Mouse (Mus musculus): ENCODE results near the gene Hoxa11.

GRCm38 (mm10) chr6:52196811-52197210, 48.8 kb downstream of the Hoxa11 start:
- TF ChIP-seq TCF12 (IDR thresholded peaks at IDR 0.05; ENCODE audit: insufficient read depth, poor library complexity, severe bottlenecking) = no peak
- no peak for TF ChIP-seq POLR2A (IDR thresholded peaks at IDR 0.05; ENCODE audit: insufficient read length, low read depth)
- TF ChIP-seq POLR2AphosphoS2 (IDR thresholded peaks at IDR 0.05; ENCODE audit: insufficient read length, low read depth) = no peak
- no peak for TF ChIP-seq USF1 (IDR thresholded peaks at IDR 0.05; ENCODE audit: low read depth)
- TF ChIP-seq REST (IDR thresholded peaks at IDR 0.05; ENCODE audit: insufficient read depth, insufficient read length) = no peak
- TF ChIP-seq CEBPB (IDR thresholded peaks at IDR 0.05; ENCODE audit: insufficient read depth, poor library complexity, severe bottlenecking) = no peak
- no peak for TF ChIP-seq MAX (IDR thresholded peaks at IDR 0.05; ENCODE audit: low read depth)
- TF ChIP-seq TCF3 (IDR thresholded peaks at IDR 0.05; ENCODE audit: insufficient read length, low read depth) = no peak
- TF ChIP-seq E2F4 (IDR thresholded peaks at IDR 0.05; ENCODE audit: insufficient read depth) = no peak
- no peak for TF ChIP-seq MYOG (IDR thresholded peaks at IDR 0.05; ENCODE audit: control insufficient read depth in 1 of 3, insufficient read depth in 1 of 3, insufficient read length in 2 of 3, low read depth in 2 of 3)
- TF ChIP-seq SRF (IDR thresholded peaks at IDR 0.05; ENCODE audit: control insufficient read depth, insufficient read length, low read depth) = no peak

All from myocyte (in vitro differentiated cells).